Mouse (Mus musculus): ENCODE data around the gene Iqca. TPM values are rescaled to one million over a fixed set of nuclear protein-coding genes. Genes with fewer than 3 reads are reported as not detected.

The Iqca gene
- polyA plus RNA-seq, 1 experiment from 2014 or later = 0.27 TPM

DNA sequence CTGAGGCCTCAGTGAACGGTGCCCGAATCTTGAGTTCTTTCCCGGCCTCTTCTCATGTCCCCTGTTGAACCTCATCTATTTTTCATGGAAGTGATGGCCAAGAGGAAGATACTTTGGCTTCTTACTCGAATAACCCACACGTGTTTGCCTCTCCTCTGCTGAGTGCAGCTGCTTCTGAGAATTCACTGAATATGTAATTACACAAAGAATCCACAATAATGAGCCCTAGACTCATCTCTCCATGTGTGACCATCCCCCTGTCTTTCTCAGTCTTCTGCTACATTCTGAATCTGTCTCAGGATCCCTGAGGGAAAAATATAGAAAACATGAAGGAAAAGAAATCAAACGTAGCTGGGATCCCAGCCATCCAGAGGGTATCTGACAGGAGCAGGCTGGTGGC, 32.5 kb downstream of the Iqca start:
- Histone ChIP-seq H3K4me3 (no peak overlapping the region), H3K9me3 (no peaks in the 10 kb centered on the region), H3K27me3 (ENCODE audit: poor library complexity, severe bottlenecking) (no peaks in the 10 kb centered on the region), H3K36me3 (replicated peaks) (no peaks in the 10 kb centered on the region), H3K4me1 (no peaks in the 10 kb centered on the region), H3K27ac (no peak overlapping the region)
- no peak for DNase-seq (ENCODE audit: extremely low spot score, low spot score)
- 87% methylated on average over 6 of the region's 6 CpGs for WGBS

DNA sequence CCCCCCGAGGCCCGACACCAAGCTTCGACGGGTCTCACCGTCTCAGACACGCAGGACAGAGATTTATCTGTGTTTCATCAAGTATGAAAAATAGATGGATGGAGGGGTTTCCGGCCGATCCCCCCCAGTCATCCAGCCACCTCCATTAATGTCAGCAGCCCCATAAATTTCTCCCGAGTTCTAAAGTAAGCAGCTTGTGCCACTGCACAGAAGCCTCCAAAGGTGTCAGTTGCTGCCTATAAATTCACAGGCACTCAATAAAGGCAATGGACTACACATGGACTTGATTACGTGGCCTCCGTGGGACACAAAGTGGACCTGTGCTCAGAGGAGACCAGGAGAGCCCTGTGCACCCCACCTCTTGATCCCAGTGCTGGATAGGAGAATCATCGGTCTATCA, 34.0 kb downstream of the Iqca start:
- Histone ChIP-seq H3K27ac (no peak overlapping the region), H3K4me3 (no peak overlapping the region), H3K9me3 (no peaks in the 10 kb centered on the region), H3K4me1 (no peaks in the 10 kb centered on the region; the same call in 1 of the 2 replicates), H3K36me3 (replicated peaks) (no peaks in the 10 kb centered on the region), H3K27me3 (ENCODE audit: poor library complexity, severe bottlenecking) (no peaks in the 10 kb centered on the region)
- WGBS = 95% methylated on average over 12 of the region's 12 CpGs
- DNase-seq (ENCODE audit: extremely low spot score, low spot score) = no peak

DNA sequence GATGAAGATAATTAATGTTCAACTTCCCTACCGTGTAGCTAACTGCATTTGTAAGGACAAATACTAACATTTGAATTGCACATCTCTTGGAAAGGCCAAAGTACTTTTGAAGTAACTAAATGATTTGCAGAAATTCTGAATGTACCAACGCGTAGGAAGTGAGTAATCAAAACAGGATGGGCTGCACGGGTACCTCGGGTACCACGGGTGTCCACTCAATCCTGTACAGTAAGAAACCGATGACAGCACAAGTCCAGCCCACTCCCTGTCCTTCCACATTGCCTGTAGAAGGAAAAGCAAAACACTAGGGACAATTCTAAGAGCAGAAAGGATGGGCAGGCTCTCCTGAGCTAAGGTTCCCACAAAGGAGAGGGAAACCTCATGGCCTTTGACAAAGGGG, 36.0 kb downstream of the Iqca start:
- Histone ChIP-seq H3K9me3 (no peaks in the 10 kb centered on the region), H3K36me3 (replicated peaks) (no peaks in the 10 kb centered on the region), H3K4me1 (no peaks in the 10 kb centered on the region; the same call in 1 of the 2 replicates), H3K27ac (no peak overlapping the region), H3K27me3 (ENCODE audit: poor library complexity, severe bottlenecking) (no peaks in the 10 kb centered on the region), H3K4me3 (no peak overlapping the region)
- no peak for DNase-seq (ENCODE audit: extremely low spot score, low spot score)
- 89% methylated on average over 7 of the region's 7 CpGs for WGBS

DNA sequence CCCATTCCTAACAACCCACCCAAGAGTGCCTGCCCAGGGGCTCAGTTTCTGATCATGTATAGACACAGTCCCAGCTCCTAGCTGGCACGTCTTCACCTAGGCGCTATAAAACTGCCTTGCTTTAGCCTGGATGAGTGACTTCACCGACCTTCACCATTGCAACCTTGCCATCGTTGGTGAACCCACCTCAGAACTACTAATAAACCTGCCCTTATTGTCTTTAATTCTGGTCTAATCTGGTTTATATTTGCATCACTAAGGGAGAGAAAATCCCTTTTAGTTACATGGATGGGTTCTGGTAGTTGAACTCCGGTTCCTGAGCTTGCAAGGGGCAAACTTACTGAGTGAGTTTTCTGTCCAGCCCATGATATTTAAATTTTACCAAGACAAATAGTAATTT, 38.6 kb downstream of the Iqca start:
- 95% methylated on average over 5 of the region's 5 CpGs for WGBS
- Histone ChIP-seq H3K27ac (no peak overlapping the region), H3K9me3 (no peaks in the 10 kb centered on the region), H3K27me3 (ENCODE audit: poor library complexity, severe bottlenecking) (no peaks in the 10 kb centered on the region), H3K36me3 (replicated peaks) (no peaks in the 10 kb centered on the region), H3K4me1 (no peaks in the 10 kb centered on the region; the same call in 1 of the 2 replicates), H3K4me3 (no peak overlapping the region)
- DNase-seq (ENCODE audit: extremely low spot score, low spot score) = no peak

DNA sequence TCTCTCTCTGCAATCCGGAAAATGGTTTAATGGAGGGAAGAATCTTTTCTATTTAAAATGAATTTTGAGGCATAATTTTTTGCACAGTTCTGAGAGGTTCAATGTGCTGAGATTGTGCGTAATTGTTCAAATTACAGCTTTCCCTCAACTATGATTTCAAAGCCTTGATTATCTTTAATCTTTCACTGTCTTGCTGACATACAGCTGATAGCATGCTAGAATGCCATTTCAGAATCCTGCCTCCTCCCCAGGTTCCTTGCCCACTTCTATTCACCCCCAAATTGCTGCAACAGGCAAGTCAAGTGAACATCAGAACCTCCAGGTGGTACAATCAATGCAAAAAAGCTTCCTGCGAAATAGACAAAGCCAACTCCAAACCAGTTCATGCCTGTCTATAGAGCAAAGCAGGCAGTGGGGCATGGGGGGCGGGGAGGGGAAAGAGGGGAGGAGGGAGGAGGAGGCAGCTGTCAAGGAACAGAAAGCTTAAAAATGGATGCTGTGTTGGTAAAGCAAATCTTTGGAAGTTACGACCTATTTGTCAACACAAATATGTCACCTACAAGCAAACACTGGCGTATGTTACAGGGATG, 39.5 kb downstream of the Iqca start:
- Histone ChIP-seq H3K4me1 (no peaks in the 10 kb centered on the region; the same call in 1 of the 2 replicates), H3K36me3 (replicated peaks) (no peaks in the 10 kb centered on the region), H3K27me3 (ENCODE audit: poor library complexity, severe bottlenecking) (no peaks in the 10 kb centered on the region), H3K9me3 (no peaks in the 10 kb centered on the region), H3K4me3 (no peak overlapping the region), H3K27ac (no peak overlapping the region)
- 82% methylated on average over 6 of the region's 6 CpGs for WGBS
- no peak for DNase-seq (ENCODE audit: extremely low spot score, low spot score)

DNA sequence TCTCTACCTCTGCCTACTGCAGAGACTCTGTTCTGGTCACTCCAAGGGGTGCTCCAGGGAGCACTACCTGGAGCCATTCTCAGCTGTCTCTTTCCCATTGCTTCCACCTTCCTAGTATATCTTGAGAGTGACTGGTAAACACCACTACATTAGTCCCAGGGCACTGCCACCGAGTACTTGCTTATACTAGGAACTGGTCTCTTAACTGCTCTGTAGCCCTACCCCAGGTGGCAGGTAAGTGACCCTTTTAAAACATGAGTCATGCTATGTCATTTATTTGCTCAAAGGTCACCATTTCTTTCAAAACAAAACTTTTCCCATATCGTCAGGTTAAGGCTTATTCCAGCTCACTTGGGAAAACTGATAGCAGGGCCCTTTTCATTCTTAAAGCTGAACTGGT, 40.5 kb downstream of the Iqca start:
- WGBS = 92% methylated on average over 2 of the region's 2 CpGs

DNA sequence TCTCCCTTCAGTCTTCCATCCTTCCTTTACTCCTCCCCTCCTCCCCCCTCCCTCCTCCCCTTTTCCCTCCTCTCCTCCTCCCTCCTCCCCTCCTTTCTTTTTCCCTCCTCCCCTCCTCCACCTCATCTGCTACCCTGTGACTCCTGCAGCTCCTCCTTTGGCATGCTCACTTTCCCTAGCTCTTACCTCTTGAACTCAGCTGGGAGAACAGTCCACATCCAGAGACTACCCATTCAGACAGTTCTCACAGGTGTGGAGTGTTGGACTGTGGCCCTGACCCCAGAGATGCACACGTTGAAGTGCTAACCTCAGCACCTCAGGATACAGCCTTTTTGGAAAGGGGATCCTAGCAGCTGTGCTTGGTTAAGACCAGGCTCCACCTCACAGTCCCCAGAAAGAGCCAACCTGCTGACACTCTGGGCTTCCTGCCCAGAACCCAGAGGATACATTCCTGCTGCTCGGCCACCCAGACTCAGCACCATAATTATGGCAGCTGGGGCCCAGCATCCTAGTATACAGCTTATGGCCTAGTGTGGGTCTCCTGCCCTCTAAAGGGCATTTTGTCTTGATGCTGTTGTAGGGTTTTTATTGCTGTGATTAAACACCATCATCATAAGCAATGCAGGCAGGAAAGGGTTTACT, 41.9 kb downstream of the Iqca start:
- Histone ChIP-seq H3K4me1 (no peaks in the 10 kb centered on the region; the same call in 1 of the 2 replicates), H3K27me3 (ENCODE audit: poor library complexity, severe bottlenecking) (no peaks in the 10 kb centered on the region), H3K27ac (no peak overlapping the region), H3K4me3 (no peak overlapping the region), H3K9me3 (no peaks in the 10 kb centered on the region), H3K36me3 (replicated peaks) (no peaks in the 10 kb centered on the region)
- no peak for DNase-seq (ENCODE audit: extremely low spot score, low spot score)
- 76% methylated on average over 2 of the region's 2 CpGs for WGBS

More for the DNA sequence above, 40.5 kb downstream of the Iqca start:
- no peaks in the 10 kb centered on the region for H3K27me3 ChIP-seq (ENCODE audit: poor library complexity, severe bottlenecking)
- H3K4me1 ChIP-seq = no peaks in the 10 kb centered on the region; the same call in 1 of the 2 replicates
- H3K27ac ChIP-seq = no peak overlapping the region
- no peak overlapping the region for H3K4me3 ChIP-seq
- no peaks in the 10 kb centered on the region for H3K36me3 ChIP-seq (replicated peaks)
- H3K9me3 ChIP-seq = no peaks in the 10 kb centered on the region
- no peak for DNase-seq (ENCODE audit: extremely low spot score, low spot score)

DNA sequence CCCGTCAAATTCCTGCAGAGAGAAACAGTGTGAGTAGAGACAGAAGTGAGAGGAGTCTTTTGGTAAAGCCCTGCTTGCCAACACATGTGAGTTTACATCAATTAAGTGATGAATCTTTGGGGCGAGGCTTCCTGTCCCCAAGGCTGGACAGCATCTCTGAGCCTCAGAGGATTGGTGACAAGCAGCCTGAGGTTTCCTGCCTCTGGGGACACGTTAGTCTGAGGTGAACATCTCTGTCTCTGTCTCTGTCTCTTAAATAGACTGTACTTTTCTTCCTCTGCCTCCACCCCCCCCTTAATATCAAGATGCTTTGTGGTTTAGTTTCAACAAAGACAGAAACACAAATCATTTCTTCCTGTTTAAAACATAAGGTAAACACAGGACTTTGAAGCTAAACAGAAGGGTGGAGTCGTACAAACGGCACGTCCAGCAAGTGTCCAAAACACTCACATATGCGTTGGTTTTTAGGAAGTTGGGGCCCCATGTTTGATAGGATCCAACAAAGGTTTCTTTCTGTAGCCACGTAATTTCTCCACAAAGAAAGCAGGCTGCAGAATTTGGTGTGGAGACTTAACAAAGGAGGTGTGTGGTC, 49.2 kb downstream of the Iqca start:
- WGBS = 85% methylated on average over 8 of the region's 8 CpGs
- Histone ChIP-seq H3K36me3 (replicated peaks) (no peaks in the 10 kb centered on the region), H3K27ac (no peak overlapping the region), H3K4me3 (no peak overlapping the region), H3K4me1 (peaks cover 6% of the 10 kb centered on the region; the same call in 1 of the 2 replicates), H3K9me3 (no peaks in the 10 kb centered on the region), H3K27me3 (ENCODE audit: poor library complexity, severe bottlenecking) (no peaks in the 10 kb centered on the region)
- no peak for DNase-seq (ENCODE audit: extremely low spot score, low spot score)

DNA sequence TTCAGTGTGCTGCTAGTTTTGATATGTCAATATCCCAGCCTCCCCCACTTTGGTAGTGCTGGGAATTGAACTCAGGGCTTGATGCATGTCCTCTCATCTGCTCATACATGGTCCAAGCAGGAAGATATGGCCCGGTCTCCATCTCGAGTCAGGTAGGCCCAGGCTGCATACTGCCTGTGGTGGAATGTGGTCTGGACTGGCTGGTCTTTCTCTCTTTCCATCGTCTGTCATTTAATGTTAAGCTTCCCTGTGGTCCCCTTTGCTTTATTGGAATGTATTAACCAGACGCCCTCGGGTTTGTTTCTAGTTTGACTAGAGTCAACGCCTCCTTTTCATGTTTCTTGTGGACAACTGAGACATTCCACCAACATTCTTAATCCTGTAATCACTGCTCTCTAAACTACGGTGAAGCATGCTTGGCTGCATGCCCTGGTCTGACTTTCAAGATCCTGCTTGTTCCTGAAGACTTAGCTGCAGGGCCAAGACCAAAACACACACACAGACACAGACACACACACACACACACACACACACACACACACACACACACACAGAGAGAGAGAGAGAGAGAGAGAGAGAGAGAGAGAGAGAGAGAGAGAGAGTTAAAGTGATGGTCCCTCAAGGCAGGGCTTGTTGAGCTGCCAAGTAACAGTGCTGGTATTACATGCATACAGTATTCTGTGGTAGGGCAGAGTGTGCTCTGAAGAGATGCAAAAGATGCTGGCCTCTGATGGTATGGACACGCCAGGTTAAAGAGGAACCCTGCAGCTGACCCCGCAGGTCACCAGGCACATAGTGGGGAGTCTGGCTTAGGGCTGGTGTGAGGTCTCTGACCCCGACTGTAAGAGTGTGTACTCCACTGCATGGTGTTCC, 52.6 kb downstream of the Iqca start:
- H3K27ac ChIP-seq = no peak overlapping the region
- H3K4me3 ChIP-seq = no peak overlapping the region
- H3K27me3 ChIP-seq (ENCODE audit: poor library complexity, severe bottlenecking) = no peaks in the 10 kb centered on the region
- peaks cover 6% of the 10 kb centered on the region; the same call in 1 of the 2 replicates for H3K4me1 ChIP-seq
- no peaks in the 10 kb centered on the region for H3K9me3 ChIP-seq
- 78% methylated on average over 10 of the region's 10 CpGs for WGBS
- no peaks in the 10 kb centered on the region for H3K36me3 ChIP-seq (replicated peaks)
- no peak for DNase-seq (ENCODE audit: extremely low spot score, low spot score)

DNA sequence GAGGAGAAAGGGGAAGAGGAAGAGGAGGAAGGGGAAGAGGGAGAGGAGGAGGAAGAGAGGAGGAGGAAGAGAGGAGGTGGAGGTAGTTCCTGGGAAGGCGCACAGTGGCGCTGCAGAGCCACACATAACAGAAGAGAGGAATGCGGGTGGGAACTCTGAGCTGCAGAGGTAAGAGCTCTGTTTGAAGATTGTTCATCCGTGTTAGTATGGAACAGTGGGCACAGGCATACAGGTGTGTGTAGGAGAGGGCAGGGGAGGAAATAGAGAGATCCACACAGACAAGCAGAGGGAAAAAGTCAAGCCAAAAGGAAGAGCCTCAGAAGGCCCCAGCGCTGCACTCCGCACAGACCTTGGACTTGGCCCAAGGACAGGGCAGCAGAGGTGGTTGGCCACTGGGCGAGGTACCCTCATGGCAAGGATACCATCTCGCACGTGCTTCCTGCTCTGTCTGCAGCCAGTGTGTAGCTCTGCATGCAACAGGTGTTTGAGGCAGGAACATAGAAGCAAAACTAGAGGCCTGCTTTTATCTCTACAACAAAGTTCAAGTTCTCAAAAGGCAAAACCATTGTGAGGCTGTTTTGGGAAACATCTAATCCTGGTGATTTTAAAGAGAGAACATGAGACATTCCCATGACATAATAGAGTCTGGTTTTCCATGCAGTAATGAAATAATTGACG, 60.2 kb downstream of the Iqca start:
- 82% methylated on average over 10 of the region's 10 CpGs for WGBS
- Histone ChIP-seq H3K27me3 (ENCODE audit: poor library complexity, severe bottlenecking) (0 out of 2 replicates have a peak, but pooled peaks cover 4% of the 10 kb centered on the region), H3K27ac (no peak overlapping the region), H3K9me3 (no peaks in the 10 kb centered on the region), H3K4me1 (0 out of 2 replicates have a peak, but pooled peaks cover 3% of the 10 kb centered on the region), H3K4me3 (no peak overlapping the region), H3K36me3 (replicated peaks) (no peaks in the 10 kb centered on the region)
- DNase-seq (ENCODE audit: extremely low spot score, low spot score) = no peak

DNA sequence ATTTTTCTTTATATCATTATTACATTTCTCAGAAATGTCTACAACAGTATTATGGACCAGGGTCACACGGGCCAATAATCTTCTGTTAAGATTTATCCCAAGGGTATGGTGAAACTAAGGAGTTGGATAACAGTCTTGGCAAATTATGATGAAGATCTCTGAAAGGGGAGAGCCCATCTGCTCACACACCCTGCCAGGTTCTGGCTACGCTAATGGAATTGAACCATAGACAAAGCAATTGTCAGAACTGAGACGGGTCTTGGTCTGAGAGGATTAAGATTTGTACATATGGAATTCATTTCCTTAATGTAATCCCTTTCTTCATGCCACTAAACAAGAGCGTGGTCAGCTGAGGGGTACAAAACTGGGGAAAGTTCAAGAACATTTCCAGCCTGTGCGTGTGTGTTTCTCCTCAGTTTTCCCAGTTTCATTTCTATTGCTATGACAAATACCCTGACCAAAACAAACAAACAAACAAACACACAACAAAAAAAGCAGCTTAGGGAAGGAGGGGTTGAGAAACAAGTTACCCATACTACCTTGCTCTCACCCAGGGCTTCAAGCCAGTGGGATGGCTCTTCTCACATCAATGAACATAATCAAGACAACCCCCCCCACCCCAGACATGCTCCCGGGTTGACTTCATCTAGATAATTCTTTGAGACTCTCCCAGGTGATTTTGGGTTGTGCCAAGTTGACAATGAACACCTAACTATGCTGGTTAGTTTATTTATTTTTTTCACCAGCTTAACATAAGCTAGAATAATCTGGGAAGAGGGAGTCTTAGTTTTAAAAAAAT, 64.8 kb downstream of the Iqca start:
- Histone ChIP-seq H3K4me3 (no peak overlapping the region), H3K36me3 (replicated peaks) (no peaks in the 10 kb centered on the region), H3K27ac (no peak overlapping the region), H3K9me3 (no peaks in the 10 kb centered on the region), H3K4me1 (peaks cover 25% of the 10 kb centered on the region), H3K27me3 (ENCODE audit: poor library complexity, severe bottlenecking) (0 out of 2 replicates have a peak, but pooled peaks cover 4% of the 10 kb centered on the region)
- WGBS = 74% methylated on average over 6 of the region's 6 CpGs
- no peak for DNase-seq (ENCODE audit: extremely low spot score, low spot score)
